9 mouse cellular contexts compared by ENCODE assay signal in genomic region chr7:74381881-74382281, GRCm38 (mm10).
DNase-seq lines count a peak whose midpoint lies in the region; ATAC-seq and TF ChIP-seq lines count a peak whose summit lies in the region.
"Had no signal": no experiment of that assay in that cellular context is flagged by ENCODE, and none has a peak within 500 bp of the region (broad histone marks: within the 10 kb centered on the region; RNA-seq: fewer than 3 reads in every experiment).

No protein-coding gene starts in this region.

- no peak for DNase-seq in cerebellum, postnatal 4 days (ENCODE audit: low spot score in 2 of 2)
- DNase-seq in cerebellum, adult 11 months = peak; percentile 61
- DNase-seq in gastrocnemius, postnatal 36 days = peak; percentile 59 to 74
- peak; percentile 71 for DNase-seq in heart, postnatal 4 days
- DNase-seq in neural tube, embryonic 10.5 days (ENCODE audit: extremely low spot score, low spot score) = no peak
- no peak for DNase-seq in left cerebral cortex, adult 11 months (ENCODE audit: low spot score)
- DNase-seq in lung, adult 2 months = no peak
- DNase-seq: liver, postnatal 0 days had no signal

- TF ChIP-seq CTCF in lung, adult 2 months (IDR thresholded peaks at IDR 0.05; ENCODE audit: insufficient read depth, low read length) = no peak

- intact Hi-C loops in gastrocnemius, postnatal 36 days (cut with DNase I) = loop anchor here (5.0 kb wide), 1 partner anchor 40 kb away; no protein-coding TSS in a partner anchor

- ATAC-seq in cerebellum, adult (ENCODE audit: insufficient number of reproducible peaks, low FRiP score, low TSS enrichment) = peak; percentile 38
- ATAC-seq: liver, postnatal 0 days had no signal

- H3K4me1 ChIP-seq in lung, adult 2 months (ENCODE audit: control insufficient read depth, insufficient read depth, low read length) = peaks cover 6% of the 10 kb centered on the region

- no peak overlapping the region for H3K4me3 ChIP-seq in lung, adult 2 months (replicated peaks; ENCODE audit: extremely low read depth, low read depth, low read length)

- no peak for TF ChIP-seq POLR2A in lung, adult 2 months (IDR thresholded peaks at IDR 0.05; ENCODE audit: borderline replicate concordance, extremely low read depth, low read depth, low read length)

- 55% methylated on average over 2 of the region's 2 CpGs for WGBS in lung, adult 2 months

Comparison
In these comparisons a context has a peak if more than half of its experiments do, and no peak if none do; other contexts are left out.
1. DNase-seq: peak in cerebellum, adult 11 months (single experiment), gastrocnemius, postnatal 36 days (2 of 2) and heart, postnatal 4 days (single experiment); none in cerebellum, postnatal 4 days (0 of 2), neural tube, embryonic 10.5 days (single experiment), left cerebral cortex, adult 11 months (single experiment) and lung, adult 2 months (single experiment).